Mouse (Mus musculus) hindbrain, embryonic 14.5 days (tissue): ENCODE results near the gene Hpn. TPM values are rescaled to one million over a fixed set of nuclear protein-coding genes. Genes with fewer than 3 reads are reported as not detected.

Experiments used
- ATAC-seq: fragments of 200-750 bp; cut with Nextera tagmentation; 2 replicates; pipeline ENCODE4 v1.8.0; 2017; ENCODE audit warnings: moderate number of reproducible peaks, mild to moderate bottlenecking, moderate TSS enrichment, moderate library complexity; ENCODE audit not compliant: low FRiP score
- DNase-seq: peaks from one replicate; pipeline ENCODE4 v3.0.0-alpha.2; 2015; ENCODE audit warnings: low spot score
- H3K27ac ChIP-seq: fragments of 300-500 bp; sonication (generic); 2 replicates; pipeline ENCODE4 v1.5.1; 2014; ENCODE audit warnings: mild to moderate bottlenecking, moderate library complexity
- H3K27me3 ChIP-seq: fragments of 300-500 bp; sonication (generic); 2 replicates; pipeline ENCODE4 v1.6.1; 2014; ENCODE audit warnings: mild to moderate bottlenecking, low read length, mixed read lengths; ENCODE audit not compliant: control insufficient read depth, insufficient read depth
- H3K36me3 ChIP-seq: fragments of 300-500 bp; sonication (generic); replicated peaks from 2 replicates; pipeline ENCODE4 v1.6.1; 2014; ENCODE audit not compliant: control insufficient read depth, insufficient read depth
- H3K4me1 ChIP-seq: fragments of 300-500 bp; sonication (generic); replicated peaks from 2 replicates; pipeline ENCODE4 v1.6.1; 2014; ENCODE audit warnings: antibody characterized with exemption, low read length, mixed read lengths; ENCODE audit not compliant: control insufficient read depth, insufficient read depth
- H3K4me2 ChIP-seq: fragments of 300-500 bp; sonication (generic); replicated peaks from 2 replicates; pipeline ENCODE4 v1.6.1; 2014; ENCODE audit warnings: mild to moderate bottlenecking, moderate library complexity
- H3K4me3 ChIP-seq: fragments of 300-500 bp; sonication (generic); replicated peaks from 2 replicates; pipeline ENCODE4 v1.5.1; 2014; ENCODE audit warnings: mild to moderate bottlenecking, low read length
- H3K9ac ChIP-seq: fragments of 300-500 bp; sonication (generic); 2 replicates; pipeline ENCODE4 v1.6.1; 2014
- H3K9me3 ChIP-seq: fragments of 300-500 bp; sonication (generic); 2 replicates; pipeline ENCODE4 v1.6.1; 2016; ENCODE audit warnings: low read length; ENCODE audit not compliant: control insufficient read depth
- WGBS: fragments of 180-500 bp; shearing (Covaris S2); extraction: QIAGEN DNeasy Blood & Tissue Kit; methylation state at CpG from one replicate; pipeline ENCODE4 v1.1.7; 2014; 5-methylcytosine and 5-hydroxymethylcytosine counted together
- polyA plus RNA-seq: library from polyadenylated mRNA; unstranded; fragments of >200 nt; fragmentation: Nextera tagmentation; extraction: Ambion mirVana; gene quantifications from 2 replicates; pipeline ENCODE4 v1.2.1, GENCODE M21; 2014

Hpn gene
- polyA plus RNA-seq, 1 experiment from 2014 or later, result 0.67 TPM

- no peak overlapping the region for H3K9ac ChIP-seq
- no peak overlapping the region for H3K27ac ChIP-seq
- peaks cover 32% of the 10 kb centered on the region for H3K36me3 ChIP-seq
- WGBS, result 77% methylated on average over 12 of the region's 12 CpGs
- H3K27me3 ChIP-seq, result no peaks in the 10 kb centered on the region
- H3K4me2 ChIP-seq, result no peak overlapping the region
- no peak for DNase-seq
- ATAC-seq, result no peak
- no peaks in the 10 kb centered on the region for H3K9me3 ChIP-seq
- peaks cover 25% of the 10 kb centered on the region for H3K4me1 ChIP-seq
- no peak overlapping the region for H3K4me3 ChIP-seq
These were observed 30.6 kb upstream of the Hpn start for GRCm38 (mm10) chr7:31145596-31146160.

GRCm38 (mm10) chr7:31144886-31145285 is 29.8 kb upstream of the Hpn start:
- WGBS, result 96% methylated on average over 16 of the region's 16 CpGs
- no peak for ATAC-seq

GRCm38 (mm10) chr7:31140941-31141340 is 25.9 kb upstream of the Hpn start:
- WGBS, result 95% methylated on average over 10 of the region's 10 CpGs
- ATAC-seq (no peak), DNase-seq (no peak)
- Histone ChIP-seq H3K4me2 (no peak overlapping the region), H3K4me1 (no peaks in the 10 kb centered on the region), H3K4me3 (no peak overlapping the region), H3K9me3 (no peaks in the 10 kb centered on the region), H3K9ac (no peak overlapping the region), H3K27ac (no peak overlapping the region), H3K27me3 (no peaks in the 10 kb centered on the region), H3K36me3 (peaks cover 80% of the 10 kb centered on the region)

More at GRCm38 (mm10) chr7:31144886-31145285, 29.8 kb upstream of the Hpn start:
- no peak for DNase-seq
- Histone ChIP-seq H3K4me3 (no peak overlapping the region), H3K9ac (no peak overlapping the region), H3K9me3 (no peaks in the 10 kb centered on the region), H3K4me2 (no peak overlapping the region), H3K27me3 (no peaks in the 10 kb centered on the region), H3K4me1 (peaks cover 25% of the 10 kb centered on the region), H3K36me3 (peaks cover 40% of the 10 kb centered on the region), H3K27ac (no peak overlapping the region)

- ATAC-seq, result no peak
- WGBS, result 91% methylated on average over 4 of the region's 4 CpGs
These were observed 25.2 kb upstream of the Hpn start for GRCm38 (mm10) chr7:31140302-31140701.

GRCm38 (mm10) chr7:31139765-31140164 is 24.7 kb upstream of the Hpn start:
- H3K36me3 ChIP-seq, result peaks cover 92% of the 10 kb centered on the region
- H3K4me2 ChIP-seq, result no peak overlapping the region
- H3K4me3 ChIP-seq, result no peak overlapping the region
- no peak overlapping the region for H3K27ac ChIP-seq
- DNase-seq, result peak; percentile 65
- no peaks in the 10 kb centered on the region for H3K9me3 ChIP-seq
- H3K9ac ChIP-seq, result no peak overlapping the region
- 66% methylated on average over 5 of the region's 5 CpGs for WGBS
- ATAC-seq, result peak; percentile 28; the same call in 1 of the 2 replicates
- H3K4me1 ChIP-seq, result no peaks in the 10 kb centered on the region
- no peaks in the 10 kb centered on the region for H3K27me3 ChIP-seq

More at GRCm38 (mm10) chr7:31140302-31140701, 25.2 kb upstream of the Hpn start:
- H3K4me2 ChIP-seq, result no peak overlapping the region
- no peaks in the 10 kb centered on the region for H3K27me3 ChIP-seq
- no peak for DNase-seq
- no peak overlapping the region for H3K4me3 ChIP-seq
- H3K4me1 ChIP-seq, result no peaks in the 10 kb centered on the region
- H3K9me3 ChIP-seq, result no peaks in the 10 kb centered on the region
- peaks cover 86% of the 10 kb centered on the region for H3K36me3 ChIP-seq
- no peak overlapping the region for H3K27ac ChIP-seq
- H3K9ac ChIP-seq, result no peak overlapping the region

- no peak overlapping the region for H3K27ac ChIP-seq
- 98% methylated on average over 10 of the region's 10 CpGs for WGBS
- H3K9ac ChIP-seq, result no peak overlapping the region
- H3K9me3 ChIP-seq, result no peaks in the 10 kb centered on the region
- H3K27me3 ChIP-seq, result no peaks in the 10 kb centered on the region
- DNase-seq (no peak), ATAC-seq (no peak)
- peaks cover 100% of the 10 kb centered on the region for H3K36me3 ChIP-seq
- H3K4me2 ChIP-seq, result no peak overlapping the region
- no peaks in the 10 kb centered on the region for H3K4me1 ChIP-seq
- no peak overlapping the region for H3K4me3 ChIP-seq
These were observed 20.6 kb upstream of the Hpn start for GRCm38 (mm10) chr7:31135717-31136116.

- peaks cover 89% of the 10 kb centered on the region for H3K36me3 ChIP-seq
- no peak overlapping the region for H3K4me2 ChIP-seq
- 97% methylated on average over 4 of the region's 4 CpGs for WGBS
- H3K9ac ChIP-seq, result no peak overlapping the region
- H3K4me3 ChIP-seq, result no peak overlapping the region
- H3K27ac ChIP-seq, result no peak overlapping the region
- no peak for DNase-seq
- H3K4me1 ChIP-seq, result 0 out of 2 replicates have a peak, but pooled peaks cover 8% of the 10 kb centered on the region
- no peaks in the 10 kb centered on the region for H3K27me3 ChIP-seq
- H3K9me3 ChIP-seq, result no peaks in the 10 kb centered on the region
- no peak for ATAC-seq
These were observed 16.8 kb upstream of the Hpn start for GRCm38 (mm10) chr7:31131866-31132265.

GRCm38 (mm10) chr7:31130841-31131240 is 15.8 kb upstream of the Hpn start:
- 46% methylated on average over 4 of the region's 4 CpGs for WGBS
- Histone ChIP-seq H3K9ac (no peak overlapping the region), H3K4me3 (no peak overlapping the region), H3K36me3 (peaks cover 79% of the 10 kb centered on the region), H3K4me2 (no peak overlapping the region), H3K9me3 (no peaks in the 10 kb centered on the region), H3K4me1 (0 out of 2 replicates have a peak, but pooled peaks cover 14% of the 10 kb centered on the region), H3K27me3 (peaks cover 6% of the 10 kb centered on the region; the same call in 1 of the 2 replicates), H3K27ac (no peak overlapping the region)
- DNase-seq (peak; percentile 74), ATAC-seq (no peak)

GRCm38 (mm10) chr7:31130197-31130596 is 15.1 kb upstream of the Hpn start:
- ATAC-seq (no peak), DNase-seq (no peak)
- Histone ChIP-seq H3K4me3 (no peak overlapping the region), H3K4me2 (no peak overlapping the region), H3K27me3 (peaks cover 13% of the 10 kb centered on the region), H3K27ac (no peak overlapping the region), H3K9ac (no peak overlapping the region), H3K36me3 (peaks cover 73% of the 10 kb centered on the region), H3K4me1 (0 out of 2 replicates have a peak, but pooled peaks cover 14% of the 10 kb centered on the region), H3K9me3 (no peaks in the 10 kb centered on the region)
- 90% methylated on average over 7 of the region's 7 CpGs for WGBS
